Mouse (Mus musculus): Measurements from ENCODE around the gene 4921504E06Rik. TPM values are rescaled to one million over a fixed set of nuclear protein-coding genes. Genes with fewer than 3 reads are reported as not detected.

The 4921504E06Rik gene
- polyA plus RNA-seq (2012; rRNA removed) = 0.08 TPM in 1 of 2 replicates, not detected in the other

GRCm38 (mm10) chr2:19553821-19554592, at the start of gene 4921504E06Rik:
4921504E06Rik (minus strand) TSS chr2:19553914.
- peak within 1 kb of the TSS; percentile 8 for H3K4me3 ChIP-seq (ENCODE audit: insufficient read depth, low read length)
- H3K4me1 ChIP-seq (ENCODE audit: control insufficient read depth, insufficient read depth, low read length) = peaks cover 8% of the 10 kb centered on the region; the same call in 1 of the 2 replicates
- TF ChIP-seq CTCF (IDR thresholded peaks at IDR 0.05; ENCODE audit: extremely low read depth, insufficient read depth, low read length) (no peak), POLR2A (IDR thresholded peaks at IDR 0.05; ENCODE audit: extremely low read depth, insufficient read depth, low read length) (peak; percentile 71)
- peak within 1 kb of the TSS; percentile 73 for H3K27ac ChIP-seq (ENCODE audit: insufficient read depth, low read length)

GRCm38 (mm10) chr2:19601386-19601925, 47.7 kb upstream of the 4921504E06Rik start:
- peaks cover 2% of the 10 kb centered on the region; the same call in 1 of the 2 replicates for H3K4me1 ChIP-seq (ENCODE audit: control insufficient read depth, insufficient read depth, low read length)
- TF ChIP-seq CTCF (IDR thresholded peaks at IDR 0.05; ENCODE audit: extremely low read depth, insufficient read depth, low read length) (no peak), POLR2A (IDR thresholded peaks at IDR 0.05; ENCODE audit: extremely low read depth, insufficient read depth, low read length) (no peak)

GRCm38 (mm10) chr2:19600860-19601259, 47.1 kb upstream of the 4921504E06Rik start:
- H3K4me3 ChIP-seq (ENCODE audit: insufficient read depth, low read length) = no peak overlapping the region
- TF ChIP-seq CTCF (IDR thresholded peaks at IDR 0.05; ENCODE audit: extremely low read depth, insufficient read depth, low read length) (no peak), POLR2A (IDR thresholded peaks at IDR 0.05; ENCODE audit: extremely low read depth, insufficient read depth, low read length) (no peak)
- H3K27ac ChIP-seq (ENCODE audit: insufficient read depth, low read length) = no peak overlapping the region
- peaks cover 2% of the 10 kb centered on the region; the same call in 1 of the 2 replicates for H3K4me1 ChIP-seq (ENCODE audit: control insufficient read depth, insufficient read depth, low read length)

More at GRCm38 (mm10) chr2:19601386-19601925, 47.7 kb upstream of the 4921504E06Rik start:
- Histone ChIP-seq H3K27ac (ENCODE audit: insufficient read depth, low read length) (no peak overlapping the region), H3K4me3 (ENCODE audit: insufficient read depth, low read length) (no peak overlapping the region)

GRCm38 (mm10) chr2:19599801-19600200, 46.1 kb upstream of the 4921504E06Rik start:
- no peak overlapping the region for H3K4me3 ChIP-seq (ENCODE audit: insufficient read depth, low read length)
- TF ChIP-seq POLR2A (IDR thresholded peaks at IDR 0.05; ENCODE audit: extremely low read depth, insufficient read depth, low read length) (no peak), CTCF (IDR thresholded peaks at IDR 0.05; ENCODE audit: extremely low read depth, insufficient read depth, low read length) (no peak)

GRCm38 (mm10) chr2:19596988-19597387, 43.3 kb upstream of the 4921504E06Rik start:
- peaks cover 4% of the 10 kb centered on the region; the same call in 1 of the 2 replicates for H3K4me1 ChIP-seq (ENCODE audit: control insufficient read depth, insufficient read depth, low read length)
- no peak for TF ChIP-seq CTCF (IDR thresholded peaks at IDR 0.05; ENCODE audit: extremely low read depth, insufficient read depth, low read length)
- no peak for TF ChIP-seq POLR2A (IDR thresholded peaks at IDR 0.05; ENCODE audit: extremely low read depth, insufficient read depth, low read length)
- no peak overlapping the region for H3K27ac ChIP-seq (ENCODE audit: insufficient read depth, low read length)
- H3K4me3 ChIP-seq (ENCODE audit: insufficient read depth, low read length) = no peak overlapping the region

More at GRCm38 (mm10) chr2:19599801-19600200, 46.1 kb upstream of the 4921504E06Rik start:
- peak overlapping the region; percentile 79; the same call in 1 of the 2 replicates for H3K27ac ChIP-seq (ENCODE audit: insufficient read depth, low read length)
- H3K4me1 ChIP-seq (ENCODE audit: control insufficient read depth, insufficient read depth, low read length) = peaks cover 4% of the 10 kb centered on the region; the same call in 1 of the 2 replicates

- Histone ChIP-seq H3K27ac (ENCODE audit: insufficient read depth, low read length) (no peak overlapping the region), H3K4me1 (ENCODE audit: control insufficient read depth, insufficient read depth, low read length) (peaks cover 4% of the 10 kb centered on the region; the same call in 1 of the 2 replicates), H3K4me3 (ENCODE audit: insufficient read depth, low read length) (no peak overlapping the region)
- no peak for TF ChIP-seq CTCF (IDR thresholded peaks at IDR 0.05; ENCODE audit: extremely low read depth, insufficient read depth, low read length)
- no peak for TF ChIP-seq POLR2A (IDR thresholded peaks at IDR 0.05; ENCODE audit: extremely low read depth, insufficient read depth, low read length)
These were observed 42.7 kb upstream of the 4921504E06Rik start for GRCm38 (mm10) chr2:19596426-19596825.

GRCm38 (mm10) chr2:19594856-19595255, 41.1 kb upstream of the 4921504E06Rik start:
- H3K4me3 ChIP-seq (ENCODE audit: insufficient read depth, low read length) = no peak overlapping the region
- H3K4me1 ChIP-seq (ENCODE audit: control insufficient read depth, insufficient read depth, low read length) = peaks cover 3% of the 10 kb centered on the region; the same call in 1 of the 2 replicates
- 0 out of 2 replicates have a peak overlapping the region, but pooled peaks have one; percentile 56 for H3K27ac ChIP-seq (ENCODE audit: insufficient read depth, low read length)
- TF ChIP-seq POLR2A (IDR thresholded peaks at IDR 0.05; ENCODE audit: extremely low read depth, insufficient read depth, low read length) (no peak), CTCF (IDR thresholded peaks at IDR 0.05; ENCODE audit: extremely low read depth, insufficient read depth, low read length) (no peak)

- no peaks in the 10 kb centered on the region for H3K4me1 ChIP-seq (ENCODE audit: control insufficient read depth, insufficient read depth, low read length)
- TF ChIP-seq POLR2A (IDR thresholded peaks at IDR 0.05; ENCODE audit: extremely low read depth, insufficient read depth, low read length) (no peak), CTCF (IDR thresholded peaks at IDR 0.05; ENCODE audit: extremely low read depth, insufficient read depth, low read length) (no peak)
- no peak overlapping the region for H3K27ac ChIP-seq (ENCODE audit: insufficient read depth, low read length)
- no peak overlapping the region for H3K4me3 ChIP-seq (ENCODE audit: insufficient read depth, low read length)
These were observed 26.1 kb upstream of the 4921504E06Rik start for GRCm38 (mm10) chr2:19579846-19580245.

GRCm38 (mm10) chr2:19579180-19579579, 25.5 kb upstream of the 4921504E06Rik start:
- Histone ChIP-seq H3K27ac (ENCODE audit: insufficient read depth, low read length) (no peak overlapping the region), H3K4me3 (ENCODE audit: insufficient read depth, low read length) (no peak overlapping the region), H3K4me1 (ENCODE audit: control insufficient read depth, insufficient read depth, low read length) (no peaks in the 10 kb centered on the region)
- no peak for TF ChIP-seq CTCF (IDR thresholded peaks at IDR 0.05; ENCODE audit: extremely low read depth, insufficient read depth, low read length)
- TF ChIP-seq POLR2A (IDR thresholded peaks at IDR 0.05; ENCODE audit: extremely low read depth, insufficient read depth, low read length) = no peak

All from cortical plate, adult 2 months (tissue).